Mouse (Mus musculus) lung, postnatal 0 days (tissue): ENCODE data around the gene Ccdc124.

Source experiments
- CTCF ChIP-seq: IDR thresholded peaks from 2 replicates; pipeline ENCODE4 v1.5.1; 2016; ENCODE audit warnings: antibody characterized with exemption, mild to moderate bottlenecking
- EP300 ChIP-seq: IDR thresholded peaks from 2 replicates; pipeline ENCODE4 v1.6.1; 2016; ENCODE audit warnings: antibody characterized with exemption, mild to moderate bottlenecking, control low read depth

DNA sequence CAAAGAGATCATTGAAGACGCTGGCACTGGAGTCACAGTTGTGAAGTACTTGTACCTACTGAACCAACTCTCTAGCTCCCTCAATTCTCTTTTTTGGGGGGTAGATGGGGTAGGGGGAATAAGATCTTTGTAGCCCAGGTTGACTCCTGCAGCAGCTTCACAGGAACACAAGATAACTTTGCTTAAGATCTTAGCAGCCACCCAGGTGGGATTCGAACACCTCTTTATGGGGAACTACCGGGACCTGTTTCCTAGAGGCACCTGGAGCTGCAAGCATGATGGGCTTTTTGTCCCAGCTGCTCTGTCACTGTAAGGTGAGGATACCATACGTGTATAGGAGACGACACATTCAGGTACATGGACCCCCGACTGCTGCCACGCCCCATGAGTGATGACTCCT is 7.2 kb downstream of the Ccdc124 start:
- TF ChIP-seq CTCF, result no peak
- no peak for TF ChIP-seq EP300
